Mouse (Mus musculus): ENCODE measurements around the gene Dlgap5. TPM values are rescaled to one million over a fixed set of nuclear protein-coding genes. Genes with fewer than 3 reads are reported as not detected.

Gene Dlgap5
- polyA plus RNA-seq, 1 experiment, result 11.5 TPM

GRCm38 (mm10) chr14:47367461-47367860, 50.7 kb downstream of the Dlgap5 start, which contains the start of gene Lgals3:
Gene Lgals3 (plus strand): TSS chr14:47367751.
- peak; percentile 94 for DNase-seq (ENCODE audit: low read depth)
- TF ChIP-seq CTCF (IDR thresholded peaks at IDR 0.05; ENCODE audit: borderline replicate concordance, extremely low read depth, insufficient read depth, insufficient read length), result no peak
- TF ChIP-seq POLR2A (IDR thresholded peaks at IDR 0.05; ENCODE audit: borderline replicate concordance, extremely low read depth, insufficient read depth, insufficient read length, poor library complexity, severe bottlenecking), result no peak

DNA sequence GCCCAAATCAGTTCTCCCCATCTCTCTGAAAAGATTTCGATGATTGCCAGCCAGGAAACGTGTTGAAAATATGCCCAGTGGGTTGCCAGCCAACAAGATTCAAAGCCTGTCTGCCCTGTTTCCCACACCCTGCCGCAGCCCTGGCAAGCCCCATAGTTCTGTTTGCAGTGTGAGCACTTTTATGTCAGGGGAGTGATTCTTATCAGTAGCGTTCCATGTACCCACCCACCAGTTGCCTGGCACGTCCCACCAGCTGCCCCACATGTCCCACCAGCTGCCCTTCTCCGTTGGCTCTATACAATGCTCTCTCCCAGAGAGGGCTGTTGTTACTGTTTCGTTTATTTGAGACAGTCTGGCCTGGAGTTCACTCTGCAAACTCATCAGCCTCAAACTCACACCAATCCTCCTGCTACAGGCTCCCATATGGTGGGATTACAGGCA, 51.3 kb downstream of the Dlgap5 start:
- DNase-seq (ENCODE audit: low read depth), result peak; percentile 95
- TF ChIP-seq POLR2A (IDR thresholded peaks at IDR 0.05; ENCODE audit: borderline replicate concordance, extremely low read depth, insufficient read depth, insufficient read length, poor library complexity, severe bottlenecking), result no peak
- TF ChIP-seq CTCF (IDR thresholded peaks at IDR 0.05; ENCODE audit: borderline replicate concordance, extremely low read depth, insufficient read depth, insufficient read length), result no peak

- peak; percentile 35 for DNase-seq (ENCODE audit: low read depth)
Measured at GRCm38 (mm10) chr14:47364742-47365449, 53.3 kb downstream of the Dlgap5 start.

DNA sequence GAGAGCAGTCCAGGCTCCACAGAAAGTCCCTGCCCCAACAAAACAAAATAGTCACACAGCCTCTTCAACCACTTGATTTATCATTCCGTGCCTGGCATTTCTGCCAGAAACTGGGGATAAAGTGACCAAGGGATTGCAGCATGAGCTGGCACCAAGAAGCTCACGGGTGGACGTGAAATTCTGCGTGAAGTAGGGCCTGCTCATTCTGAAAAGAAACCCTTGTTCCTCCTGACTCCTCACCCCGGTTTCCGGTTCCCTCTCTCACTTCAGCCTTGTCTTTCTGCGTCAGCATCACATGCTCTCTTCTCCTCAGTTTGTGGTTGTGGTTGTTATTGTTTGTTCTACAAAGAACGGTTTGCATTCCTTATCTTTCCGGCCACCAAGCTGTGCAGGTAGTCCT, 56.3 kb downstream of the Dlgap5 start:
- TF ChIP-seq CTCF (IDR thresholded peaks at IDR 0.05; ENCODE audit: borderline replicate concordance, extremely low read depth, insufficient read depth, insufficient read length), result no peak
- DNase-seq (ENCODE audit: low read depth), result no peak

More at GRCm38 (mm10) chr14:47364742-47365449, 53.3 kb downstream of the Dlgap5 start:
- TF ChIP-seq CTCF (IDR thresholded peaks at IDR 0.05; ENCODE audit: borderline replicate concordance, extremely low read depth, insufficient read depth, insufficient read length), result no peak
- TF ChIP-seq POLR2A (IDR thresholded peaks at IDR 0.05; ENCODE audit: borderline replicate concordance, extremely low read depth, insufficient read depth, insufficient read length, poor library complexity, severe bottlenecking), result no peak

GRCm38 (mm10) chr14:47361418-47361817, 56.8 kb downstream of the Dlgap5 start:
- TF ChIP-seq POLR2A (IDR thresholded peaks at IDR 0.05; ENCODE audit: borderline replicate concordance, extremely low read depth, insufficient read depth, insufficient read length, poor library complexity, severe bottlenecking) (no peak), CTCF (IDR thresholded peaks at IDR 0.05; ENCODE audit: borderline replicate concordance, extremely low read depth, insufficient read depth, insufficient read length) (no peak)
- no peak for DNase-seq (ENCODE audit: low read depth)

DNA sequence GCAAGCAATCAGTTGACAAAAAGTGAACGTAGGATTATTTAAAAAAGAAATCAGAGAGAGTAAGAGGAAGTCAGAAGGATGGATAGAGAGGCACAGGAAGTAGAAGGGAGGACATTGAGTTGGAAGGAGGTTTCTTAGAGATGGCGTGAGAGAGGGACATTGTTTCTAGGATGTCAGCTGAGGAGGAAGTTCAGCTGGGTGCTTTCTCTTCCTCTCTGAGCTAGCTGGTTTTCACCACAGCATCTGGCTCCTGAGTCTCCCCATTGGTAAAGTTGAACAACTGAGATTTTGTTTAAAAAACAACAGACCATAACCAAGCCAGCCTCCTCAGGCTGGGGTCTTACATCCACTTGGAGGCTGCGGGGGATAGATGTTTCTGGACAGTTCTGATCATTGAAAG, 58.6 kb downstream of the Dlgap5 start:
- TF ChIP-seq POLR2A (IDR thresholded peaks at IDR 0.05; ENCODE audit: borderline replicate concordance, extremely low read depth, insufficient read depth, insufficient read length, poor library complexity, severe bottlenecking) (no peak), CTCF (IDR thresholded peaks at IDR 0.05; ENCODE audit: borderline replicate concordance, extremely low read depth, insufficient read depth, insufficient read length) (no peak)
- no peak for DNase-seq (ENCODE audit: low read depth)

DNA sequence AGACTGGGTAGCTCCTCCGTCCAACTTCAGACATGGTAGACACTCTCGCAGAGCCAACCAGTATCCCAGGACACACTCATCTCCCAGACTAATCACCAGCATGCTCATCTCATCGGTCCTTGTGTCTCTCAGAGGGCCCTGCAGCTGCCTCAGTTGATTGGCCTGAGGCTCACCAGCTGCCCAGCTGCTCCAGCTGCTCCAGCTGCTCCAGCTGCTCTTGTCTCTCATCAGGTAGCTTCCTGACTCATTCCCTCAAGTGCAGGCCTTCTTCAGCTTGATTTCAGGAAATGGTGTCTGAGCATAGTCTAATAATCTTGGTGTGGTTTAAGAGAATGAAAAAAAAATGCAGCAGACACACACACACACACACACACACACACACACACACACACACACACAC, 61.6 kb downstream of the Dlgap5 start:
- no peak for DNase-seq (ENCODE audit: low read depth)
- TF ChIP-seq CTCF (IDR thresholded peaks at IDR 0.05; ENCODE audit: borderline replicate concordance, extremely low read depth, insufficient read depth, insufficient read length) (no peak), POLR2A (IDR thresholded peaks at IDR 0.05; ENCODE audit: borderline replicate concordance, extremely low read depth, insufficient read depth, insufficient read length, poor library complexity, severe bottlenecking) (no peak)

DNA sequence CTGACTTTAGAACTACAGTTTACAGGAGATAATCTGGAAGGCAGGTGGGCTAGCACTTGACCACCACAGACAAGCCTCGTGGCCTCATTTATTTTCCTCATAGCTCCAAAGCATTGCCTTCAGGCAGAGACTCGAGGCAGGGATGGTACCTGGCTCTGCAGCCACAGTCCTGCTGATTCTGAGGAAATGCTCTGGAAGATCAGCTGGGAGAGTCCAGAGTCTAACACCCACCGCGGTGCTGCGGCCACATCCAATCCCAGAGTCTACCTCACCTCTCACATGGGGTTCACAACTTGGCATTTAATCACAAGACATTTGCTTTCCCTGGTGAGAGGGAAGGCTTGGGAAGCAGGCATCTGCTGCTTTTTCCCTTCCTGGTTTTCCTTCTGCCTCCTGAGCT, 63.3 kb downstream of the Dlgap5 start:
- DNase-seq (ENCODE audit: low read depth), result no peak
- TF ChIP-seq CTCF (IDR thresholded peaks at IDR 0.05; ENCODE audit: borderline replicate concordance, extremely low read depth, insufficient read depth, insufficient read length), result no peak
- no peak for TF ChIP-seq POLR2A (IDR thresholded peaks at IDR 0.05; ENCODE audit: borderline replicate concordance, extremely low read depth, insufficient read depth, insufficient read length, poor library complexity, severe bottlenecking)

DNA sequence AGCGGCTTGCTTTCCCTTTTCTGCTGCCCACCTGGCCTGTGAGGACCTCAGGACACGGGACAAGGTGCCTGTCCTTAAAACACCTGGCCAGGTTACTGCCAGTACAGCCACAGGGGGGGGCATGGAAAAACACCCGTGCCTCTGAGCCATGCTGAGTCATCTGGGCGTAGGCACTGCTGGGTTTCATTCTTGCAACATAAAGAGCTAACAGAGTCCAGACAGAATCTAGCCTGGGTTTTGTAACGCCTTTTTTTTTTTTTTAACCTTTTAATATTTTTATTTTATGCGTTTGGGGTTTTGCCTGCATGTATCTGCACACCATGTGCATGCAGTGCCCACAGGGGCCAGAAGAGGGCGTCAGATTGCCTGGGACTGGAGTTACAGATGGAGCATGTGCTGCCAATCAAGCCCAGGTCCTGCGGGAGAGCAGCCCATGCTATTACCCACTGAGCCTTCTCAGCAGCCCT, 64.1 kb downstream of the Dlgap5 start:
- DNase-seq (ENCODE audit: low read depth), result no peak
- TF ChIP-seq CTCF (IDR thresholded peaks at IDR 0.05; ENCODE audit: borderline replicate concordance, extremely low read depth, insufficient read depth, insufficient read length) (peak; percentile 20; the same call in 1 of the 2 replicates), POLR2A (IDR thresholded peaks at IDR 0.05; ENCODE audit: borderline replicate concordance, extremely low read depth, insufficient read depth, insufficient read length, poor library complexity, severe bottlenecking) (no peak)

- DNase-seq (ENCODE audit: low read depth), result no peak
- TF ChIP-seq CTCF (IDR thresholded peaks at IDR 0.05; ENCODE audit: borderline replicate concordance, extremely low read depth, insufficient read depth, insufficient read length) (no peak), POLR2A (IDR thresholded peaks at IDR 0.05; ENCODE audit: borderline replicate concordance, extremely low read depth, insufficient read depth, insufficient read length, poor library complexity, severe bottlenecking) (no peak)
Measured at GRCm38 (mm10) chr14:47353240-47353639, 65.0 kb downstream of the Dlgap5 start.

GRCm38 (mm10) chr14:47352272-47352671, 65.9 kb downstream of the Dlgap5 start:
- TF ChIP-seq CTCF (IDR thresholded peaks at IDR 0.05; ENCODE audit: borderline replicate concordance, extremely low read depth, insufficient read depth, insufficient read length), result no peak
- TF ChIP-seq POLR2A (IDR thresholded peaks at IDR 0.05; ENCODE audit: borderline replicate concordance, extremely low read depth, insufficient read depth, insufficient read length, poor library complexity, severe bottlenecking), result no peak
- DNase-seq (ENCODE audit: low read depth), result no peak

- TF ChIP-seq POLR2A (IDR thresholded peaks at IDR 0.05; ENCODE audit: borderline replicate concordance, extremely low read depth, insufficient read depth, insufficient read length, poor library complexity, severe bottlenecking), result no peak
- no peak for TF ChIP-seq CTCF (IDR thresholded peaks at IDR 0.05; ENCODE audit: borderline replicate concordance, extremely low read depth, insufficient read depth, insufficient read length)
Measured at GRCm38 (mm10) chr14:47350974-47351373, 67.2 kb downstream of the Dlgap5 start.

More at GRCm38 (mm10) chr14:47350974-47351373, 67.2 kb downstream of the Dlgap5 start:
- no peak for DNase-seq (ENCODE audit: low read depth)

All from brain, embryonic 14.5 days (tissue).